Comparison of ENCODE assay signal across 10 mouse cellular contexts in the genomic region with DNA sequence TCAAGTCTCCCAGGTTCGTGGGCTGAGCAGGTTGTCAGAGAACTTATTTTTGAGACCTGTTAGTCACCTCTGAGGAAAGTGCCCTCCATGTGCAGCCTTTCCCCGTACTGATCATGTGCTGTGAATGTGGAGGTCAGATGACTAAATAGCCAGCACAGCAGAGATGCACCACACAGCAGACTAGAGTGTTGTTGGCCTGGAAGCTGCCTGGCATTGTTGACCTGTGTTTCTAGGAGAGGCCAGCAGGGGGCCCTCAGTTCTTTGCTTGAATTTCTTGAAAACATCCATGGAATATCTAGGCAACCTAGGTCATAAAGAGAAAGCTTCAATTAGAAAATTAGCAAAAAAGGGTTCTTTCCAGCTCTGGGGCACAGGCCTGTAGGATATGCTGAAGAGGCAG. TPM values are rescaled to one million over a fixed set of nuclear protein-coding genes. Genes with fewer than 3 reads are reported as not detected.
DNase-seq lines count a peak whose midpoint lies in the region; ATAC-seq and TF ChIP-seq lines count a peak whose summit lies in the region.
"Had no signal": no experiment of that assay in that cellular context is flagged by ENCODE, and none has a peak within 500 bp of the region (broad histone marks: within the 10 kb centered on the region; RNA-seq: fewer than 3 reads in every experiment).

No protein-coding gene starts in this region.

- no peaks in the 10 kb centered on the region for H3K4me1 ChIP-seq in heart, embryonic 11.5 days (ENCODE audit: control insufficient read depth, insufficient read depth, low read length)
- H3K4me1 ChIP-seq in thymus, adult 2 months (replicated peaks; ENCODE audit: control insufficient read depth, insufficient read depth, low read length), result peaks cover 13% of the 10 kb centered on the region
- H3K4me1 ChIP-seq in megakaryocyte, embryonic 14.5 days, result peaks cover 57% of the 10 kb centered on the region

- WGBS in heart, embryonic 11.5 days (ENCODE audit: insufficient replicate concordance), result 54% methylated on average over 2 of the region's 2 CpGs
- 72% methylated on average over 2 of the region's 2 CpGs for WGBS in thymus, adult 2 months

- DNase-seq in heart, adult 18-20 months, result peak; percentile 48 to 71
- DNase-seq in thymus, postnatal 0 days (ENCODE audit: low spot score), result peak; percentile 52
- no peak for DNase-seq in thymus, adult 2 months
- peak; percentile 68 for DNase-seq in kidney, adult 9 months
- no peak for DNase-seq in urinary bladder, adult 18-20 months (ENCODE audit: low spot score in 2 of 2)

- H3K36me3 ChIP-seq in heart, embryonic 11.5 days (ENCODE audit: control insufficient read depth, insufficient read depth, low read length), result no peaks in the 10 kb centered on the region
- peaks cover 6% of the 10 kb centered on the region; the same call in 1 of the 2 replicates for H3K36me3 ChIP-seq in thymus, adult 2 months (ENCODE audit: control insufficient read depth, insufficient read depth, low read length)
- peaks cover 4% of the 10 kb centered on the region for H3K36me3 ChIP-seq in megakaryocyte, embryonic 14.5 days (replicated peaks; ENCODE audit: low read length)

- H3K9me3 ChIP-seq in heart, embryonic 11.5 days (replicated peaks; ENCODE audit: control insufficient read depth, low read length), result no peaks in the 10 kb centered on the region
- H3K9me3 ChIP-seq in megakaryocyte, embryonic 14.5 days, result no peaks in the 10 kb centered on the region

- no peak for TF ChIP-seq POLR2A in thymus, adult 2 months (IDR thresholded peaks at IDR 0.05; ENCODE audit: control insufficient read depth, extremely low read depth, insufficient read depth, low read length, poor library complexity)

- H3K27me3 ChIP-seq in heart, embryonic 11.5 days (ENCODE audit: control insufficient read depth, insufficient read depth, low read length), result no peaks in the 10 kb centered on the region
- no peaks in the 10 kb centered on the region for H3K27me3 ChIP-seq in thymus, adult 2 months (ENCODE audit: control insufficient read depth, insufficient read depth, low read length)
- no peaks in the 10 kb centered on the region for H3K27me3 ChIP-seq in megakaryocyte, embryonic 14.5 days (replicated peaks)

- H3K4me2 ChIP-seq in heart, embryonic 11.5 days, result no peak overlapping the region

- no peak for ATAC-seq in heart, embryonic 11.5 days (replicated peaks; ENCODE audit: insufficient number of reproducible peaks, low FRiP score, low TSS enrichment)
- peak; percentile 30 for ATAC-seq in common myeloid progenitor, adult 5-6 weeks (replicated peaks; ENCODE audit: low read depth, poor library complexity, severe bottlenecking)

- H3K9ac ChIP-seq in heart, embryonic 11.5 days (ENCODE audit: low read depth, low read length), result no peak overlapping the region

- no peak for TF ChIP-seq CTCF in thymus, adult 2 months (IDR thresholded peaks at IDR 0.05; ENCODE audit: borderline replicate concordance, control insufficient read depth, extremely low read depth, insufficient read depth, low read length, poor library complexity)

- no peak overlapping the region for H3K4me3 ChIP-seq in heart, embryonic 11.5 days (ENCODE audit: low read depth, low read length)
- H3K4me3 ChIP-seq in thymus, adult 2 months (ENCODE audit: control insufficient read depth, insufficient read depth, low read length), result no peak overlapping the region
- peak overlapping the region; percentile 50 for H3K4me3 ChIP-seq in megakaryocyte, embryonic 14.5 days (replicated peaks)

- H3K27ac ChIP-seq in heart, embryonic 11.5 days (ENCODE audit: low read depth, low read length), result no peak overlapping the region
- no peak overlapping the region for H3K27ac ChIP-seq in thymus, adult 2 months (ENCODE audit: control insufficient read depth, insufficient read depth, low read length)

RNA-seq across cellular contexts. Expression of a gene that starts 23.8 kb away (rescaled TPM):
- under 1 TPM; 0.21 to 0.45 TPM for total RNA-seq in heart, adult 18-20 months (2021)
- not detected in 2 replicates for polyA plus RNA-seq in heart, embryonic 11.5 days (2014; fragmentation: Nextera tagmentation; extraction: Ambion mirVana)
- 0.92 and 1.1 TPM in 2 replicates for polyA plus RNA-seq in thymus, postnatal 0 days (2015; fragmentation: Nextera tagmentation; extraction: Ambion mirVana)
- polyA plus RNA-seq in thymus, adult 2 months (2012; rRNA removed), result 0.54 and 0.85 TPM in 2 replicates
- not detected in 2 replicates for total RNA-seq in common myeloid progenitor, adult 5-6 weeks (2017)
- polyA plus RNA-seq in megakaryocyte, embryonic 14.5 days (2012; ENCODE audit: insufficient read depth, low replicate concordance), result not detected in 2 replicates
- total RNA-seq: layer of hippocampus, adult 18-20 months had no signal

RNA-seq across cellular contexts. Expression of a gene that starts 23.8 kb away (rescaled TPM):
- not detected for total RNA-seq in heart, adult 18-20 months (2021)
- not detected in 2 replicates for polyA plus RNA-seq in heart, embryonic 11.5 days (2014; fragmentation: Nextera tagmentation; extraction: Ambion mirVana)
- polyA plus RNA-seq in thymus, postnatal 0 days (2015; fragmentation: Nextera tagmentation; extraction: Ambion mirVana), result 0.58 and 0.96 TPM in 2 replicates
- polyA plus RNA-seq in thymus, adult 2 months (2012; rRNA removed), result 0.59 TPM in 1 of 2 replicates, not detected in the other
- total RNA-seq in common myeloid progenitor, adult 5-6 weeks (2017), result 1.5 and 2.0 TPM in 2 replicates
- not detected in 2 replicates for polyA plus RNA-seq in megakaryocyte, embryonic 14.5 days (2012; ENCODE audit: insufficient read depth, low replicate concordance)
- total RNA-seq: adrenal gland, adult 18-20 months; layer of hippocampus, adult 18-20 months had no signal

RNA-seq across cellular contexts. Expression of a gene that starts 37.5 kb away (rescaled TPM):
- under 1 TPM in 1 of 2 experiments, not detected in 1; 0.62 TPM for total RNA-seq in heart, adult 18-20 months (2021)
- polyA plus RNA-seq in heart, embryonic 11.5 days (2014; fragmentation: Nextera tagmentation; extraction: Ambion mirVana), result not detected in 2 replicates
- 12.3 and 14.2 TPM in 2 replicates for polyA plus RNA-seq in thymus, postnatal 0 days (2015; fragmentation: Nextera tagmentation; extraction: Ambion mirVana)
- 9.6 and 12.1 TPM in 2 replicates for polyA plus RNA-seq in thymus, adult 2 months (2012; rRNA removed)
- 8.0 and 8.1 TPM in 2 replicates for total RNA-seq in common myeloid progenitor, adult 5-6 weeks (2017)
- polyA plus RNA-seq in megakaryocyte, embryonic 14.5 days (2012; ENCODE audit: insufficient read depth, low replicate concordance), result not detected in 2 replicates
- total RNA-seq: layer of hippocampus, adult 18-20 months had no signal

RNA-seq across cellular contexts. Expression of a gene that starts 41.0 kb away (rescaled TPM):
- total RNA-seq in heart, adult 18-20 months (2021), result 1 to 10 TPM in 1 of 2 experiments, under 1 TPM in 1; 0.45 to 1.4 TPM
- polyA plus RNA-seq in heart, embryonic 11.5 days (2014; fragmentation: Nextera tagmentation; extraction: Ambion mirVana), result 0.69 and 0.73 TPM in 2 replicates
- 48.3 and 50.0 TPM in 2 replicates for polyA plus RNA-seq in thymus, postnatal 0 days (2015; fragmentation: Nextera tagmentation; extraction: Ambion mirVana)
- polyA plus RNA-seq in thymus, adult 2 months (2012; rRNA removed), result 17.8 and 18.6 TPM in 2 replicates
- 213 and 215 TPM in 2 replicates for total RNA-seq in common myeloid progenitor, adult 5-6 weeks (2017)
- polyA plus RNA-seq in megakaryocyte, embryonic 14.5 days (2012; ENCODE audit: insufficient read depth, low replicate concordance), result 0.43 TPM in 1 of 2 replicates, not detected in the other

Comparison
In these comparisons a context has a peak if more than half of its experiments do, and no peak if none do; other contexts are left out.
1. DNase-seq: peak in heart, adult 18-20 months (2 of 2), thymus, postnatal 0 days (single experiment) and kidney, adult 9 months (single experiment); none in thymus, adult 2 months (single experiment) and urinary bladder, adult 18-20 months (0 of 2).
2. RNA of a gene that starts 37.5 kb away (polyA plus RNA-seq): 12.3 to 14.2 TPM in thymus, postnatal 0 days and 9.6 to 12.1 TPM in thymus, adult 2 months; not detected in heart, embryonic 11.5 days and not detected in megakaryocyte, embryonic 14.5 days; every median in the first group is over 10 times any median in the second.